Mouse (Mus musculus) brain, embryonic 14.5 days (tissue): ENCODE measurements at regions not wholly inside any gene's neighbourhood (a gene's known extent, or its start where the extent isn't known, plus 50 kb on each side); places are given as distances from the start of the nearest gene placed in this dataset.

Experiments used
- CTCF ChIP-seq: fragments of 200-500 bp; IDR thresholded peaks from 2 replicates; pipeline ENCODE4 v1.5.1; 2012; ENCODE audit warnings: inconsistent platforms, mild to moderate bottlenecking, moderate library complexity, borderline replicate concordance; ENCODE audit not compliant: insufficient read depth, insufficient read length; ENCODE audit errors: extremely low read depth
- POLR2A ChIP-seq: fragments of 200-500 bp; IDR thresholded peaks from 2 replicates; pipeline ENCODE4 v1.6.1; 2012; ENCODE audit warnings: mild to moderate bottlenecking, inconsistent platforms, borderline replicate concordance; ENCODE audit not compliant: poor library complexity, insufficient read depth, insufficient read length, severe bottlenecking; ENCODE audit errors: extremely low read depth

DNA sequence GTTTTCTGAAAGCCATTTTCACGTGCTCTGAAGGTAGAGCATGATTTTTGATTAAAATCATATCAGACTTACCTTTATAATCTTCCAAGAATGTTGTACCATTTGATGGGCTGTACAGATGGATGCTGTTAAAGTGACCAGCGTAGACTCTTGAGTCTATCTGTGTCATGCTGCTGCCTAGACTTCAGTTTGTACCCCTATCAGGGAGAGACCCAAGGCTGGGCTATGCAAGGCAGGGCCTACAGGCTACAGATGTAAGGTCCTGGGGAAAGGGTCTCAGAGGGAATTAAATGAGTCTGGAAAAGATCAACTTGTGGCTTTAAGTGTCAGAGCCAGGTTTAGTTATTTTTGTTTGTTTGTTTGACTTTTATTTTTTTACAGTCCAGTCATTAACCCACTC lies 157.3 kb upstream of the Krr1 start:
- TF ChIP-seq POLR2A = no peak
- no peak for TF ChIP-seq CTCF
